Mouse (Mus musculus): ENCODE measurements around the gene Gcm2. TPM values are rescaled to one million over a fixed set of nuclear protein-coding genes. Genes with fewer than 3 reads are reported as not detected.

Gene Gcm2
- polyA plus RNA-seq, 1 experiment from 2014 or later = not detected

- Histone ChIP-seq H3K4me2 (ENCODE audit: low read depth, low read length) (no peak overlapping the region), H3K9ac (ENCODE audit: low read depth, low read length) (no peak overlapping the region), H3K4me3 (ENCODE audit: low read depth, low read length) (no peak overlapping the region), H3K4me1 (ENCODE audit: control insufficient read depth, low read depth, low read length) (no peaks in the 10 kb centered on the region), H3K36me3 (ENCODE audit: control insufficient read depth, insufficient read depth) (no peaks in the 10 kb centered on the region), H3K27me3 (ENCODE audit: control insufficient read depth, insufficient read depth, low read depth, low read length) (peaks cover 2% of the 10 kb centered on the region; the same call in 1 of the 2 replicates), H3K27ac (ENCODE audit: low read length) (no peak overlapping the region), H3K9me3 (replicated peaks; ENCODE audit: control insufficient read depth, low read length) (no peaks in the 10 kb centered on the region)
- 16% methylated on average over 9 of the region's 9 CpGs for WGBS (ENCODE audit: insufficient replicate concordance)
- ATAC-seq (ENCODE audit: low read depth) = no peak
These were observed 8.5 kb upstream of the Gcm2 start for GRCm38 (mm10) chr13:41119152-41119945.

DNA sequence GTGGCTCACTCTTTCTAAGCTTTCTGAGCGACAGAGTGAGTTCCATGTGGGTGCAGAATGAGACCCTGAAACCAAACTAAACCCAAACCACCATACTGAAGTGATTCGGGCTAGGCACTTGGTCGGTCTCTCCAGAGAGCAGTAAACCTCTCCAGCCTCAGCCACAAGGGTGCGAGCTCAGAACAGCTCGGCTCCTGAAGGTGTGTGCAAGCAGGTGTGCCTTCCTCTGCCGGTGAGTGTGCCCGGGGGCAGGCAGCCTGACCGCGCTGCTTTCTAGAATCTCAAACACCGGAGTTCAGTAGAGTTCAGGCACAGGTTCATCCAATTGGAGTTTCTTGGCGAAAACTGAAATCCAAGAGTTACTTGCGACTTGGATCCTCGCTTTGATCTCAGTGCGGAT, 3.1 kb upstream of the Gcm2 start, which contains the start of gene Sycp2l:
Gene Sycp2l, plus strand, starts transcription at position 368 of the 400 bp plus-strand sequence.
- no peak for ATAC-seq (ENCODE audit: low read depth)
- no peaks in the 10 kb centered on the region for H3K4me1 ChIP-seq (ENCODE audit: control insufficient read depth, low read depth, low read length)

DNA sequence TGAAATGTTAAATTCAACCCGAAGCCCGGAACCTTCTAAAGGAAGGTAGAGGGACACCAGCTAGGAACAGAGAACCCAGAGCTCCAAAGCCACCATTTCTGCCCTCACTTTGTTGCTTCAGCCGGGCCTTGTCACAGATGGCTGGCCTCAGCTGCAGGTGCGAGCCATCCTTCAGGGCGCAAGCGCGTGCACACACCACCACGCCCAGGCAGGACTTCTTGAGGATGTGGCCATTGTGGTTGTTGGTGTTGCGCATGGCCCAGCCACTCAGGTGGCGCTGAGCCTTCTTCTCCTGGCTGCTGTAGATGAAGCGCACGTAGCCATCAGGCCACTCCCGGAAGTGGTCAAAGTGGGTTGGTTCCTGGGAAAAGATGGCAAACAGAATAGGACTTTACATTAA, 5.3 kb downstream of the Gcm2 start:
- WGBS (ENCODE audit: insufficient replicate concordance) = 79% methylated on average over 13 of the region's 13 CpGs
- Histone ChIP-seq H3K9me3 (replicated peaks; ENCODE audit: control insufficient read depth, low read length) (no peaks in the 10 kb centered on the region), H3K27ac (ENCODE audit: low read length) (no peak overlapping the region), H3K27me3 (ENCODE audit: control insufficient read depth, insufficient read depth, low read depth, low read length) (no peaks in the 10 kb centered on the region), H3K36me3 (ENCODE audit: control insufficient read depth, insufficient read depth) (no peaks in the 10 kb centered on the region), H3K4me1 (ENCODE audit: control insufficient read depth, low read depth, low read length) (peaks cover 4% of the 10 kb centered on the region; the same call in 1 of the 2 replicates), H3K9ac (ENCODE audit: low read depth, low read length) (no peak overlapping the region), H3K4me3 (ENCODE audit: low read depth, low read length) (no peak overlapping the region), H3K4me2 (ENCODE audit: low read depth, low read length) (no peak overlapping the region)
- ATAC-seq (ENCODE audit: low read depth) = no peak

More for the DNA sequence above, 3.1 kb upstream of the Gcm2 start, which contains the start of gene Sycp2l:
- H3K27ac ChIP-seq (ENCODE audit: low read length) = no peak within 1 kb of the TSS
- H3K9me3 ChIP-seq (replicated peaks; ENCODE audit: control insufficient read depth, low read length) = no peaks in the 10 kb centered on the region
- no peak within 1 kb of the TSS for H3K9ac ChIP-seq (ENCODE audit: low read depth, low read length)
- H3K4me3 ChIP-seq (ENCODE audit: low read depth, low read length) = no peak within 1 kb of the TSS
- peaks cover 5% of the 10 kb centered on the region for H3K27me3 ChIP-seq (ENCODE audit: control insufficient read depth, insufficient read depth, low read depth, low read length)
- WGBS (ENCODE audit: insufficient replicate concordance) = 28% methylated on average over 14 of the region's 14 CpGs
- no peaks in the 10 kb centered on the region for H3K36me3 ChIP-seq (ENCODE audit: control insufficient read depth, insufficient read depth)
- peak within 1 kb of the TSS; percentile 25; the same call in 1 of the 2 replicates for H3K4me2 ChIP-seq (ENCODE audit: low read depth, low read length)

DNA sequence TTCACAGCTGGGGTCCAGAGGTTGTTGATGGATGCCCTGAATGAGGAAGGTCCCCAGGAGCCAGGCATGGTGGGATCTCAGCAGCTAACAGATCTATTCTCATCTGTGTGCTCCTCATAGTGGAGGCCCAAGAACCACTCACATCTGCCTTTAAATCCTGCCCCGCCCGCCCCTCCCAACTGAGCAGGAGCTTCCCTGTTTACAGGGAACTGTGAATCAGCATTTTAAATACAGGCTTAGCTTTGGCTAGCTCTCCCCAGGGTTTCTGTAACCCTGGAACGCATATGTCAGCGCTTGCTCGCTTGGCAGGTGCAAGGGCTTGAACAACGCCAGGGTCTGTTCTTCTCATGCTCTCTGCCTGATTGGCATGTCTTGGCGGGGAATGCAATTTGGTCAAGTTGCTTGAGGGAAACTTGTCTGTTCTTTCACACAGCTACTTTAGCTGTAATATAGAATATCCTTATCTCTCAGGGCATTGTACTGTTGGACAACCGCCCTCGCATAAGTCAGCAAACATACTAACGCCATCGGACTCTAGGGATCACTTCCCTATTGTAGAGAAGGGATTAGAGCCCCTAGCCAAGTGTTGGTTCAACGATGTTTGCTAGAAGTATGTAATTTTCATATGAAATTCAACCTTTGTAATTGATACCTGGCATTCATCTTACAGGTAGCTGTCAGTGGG, 6.9 kb downstream of the Gcm2 start:
- peak; percentile 92 for ATAC-seq (ENCODE audit: low read depth)

DNA sequence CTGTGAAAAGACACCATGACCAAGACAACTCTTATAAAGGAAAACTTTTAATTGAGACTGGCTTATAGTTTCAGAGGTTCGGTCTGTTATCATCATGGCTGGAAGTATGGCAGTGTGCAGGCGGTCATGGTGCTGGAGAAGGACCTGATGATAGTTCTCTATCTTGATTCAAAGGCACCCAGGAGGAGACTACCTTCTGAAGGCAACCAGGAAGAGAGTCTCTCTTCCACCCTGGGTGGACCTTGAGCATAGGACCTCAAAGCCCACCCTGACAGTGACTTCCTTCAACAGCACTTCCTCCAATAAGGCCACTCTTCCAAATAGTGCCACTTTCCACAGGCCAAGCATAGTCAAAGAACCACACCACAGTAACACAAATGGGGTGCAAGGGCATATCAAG, 10.8 kb downstream of the Gcm2 start:
- H3K27me3 ChIP-seq (ENCODE audit: control insufficient read depth, insufficient read depth, low read depth, low read length) = no peaks in the 10 kb centered on the region
- no peak overlapping the region for H3K9ac ChIP-seq (ENCODE audit: low read depth, low read length)
- H3K4me1 ChIP-seq (ENCODE audit: control insufficient read depth, low read depth, low read length) = peaks cover 8% of the 10 kb centered on the region; the same call in 1 of the 2 replicates
- WGBS (ENCODE audit: insufficient replicate concordance) = 72% methylated on average over 2 of the region's 2 CpGs
- H3K9me3 ChIP-seq (replicated peaks; ENCODE audit: control insufficient read depth, low read length) = no peaks in the 10 kb centered on the region
- H3K4me2 ChIP-seq (ENCODE audit: low read depth, low read length) = no peak overlapping the region
- no peaks in the 10 kb centered on the region for H3K36me3 ChIP-seq (ENCODE audit: control insufficient read depth, insufficient read depth)
- no peak overlapping the region for H3K4me3 ChIP-seq (ENCODE audit: low read depth, low read length)
- no peak for ATAC-seq (ENCODE audit: low read depth)
- no peak overlapping the region for H3K27ac ChIP-seq (ENCODE audit: low read length)

More for the DNA sequence above, 6.9 kb downstream of the Gcm2 start:
- WGBS (ENCODE audit: insufficient replicate concordance) = 58% methylated on average over 12 of the region's 12 CpGs
- no peak overlapping the region for H3K4me2 ChIP-seq (ENCODE audit: low read depth, low read length)
- H3K27ac ChIP-seq (ENCODE audit: low read length) = peak overlapping the region; percentile 2; the same call in 1 of the 2 replicates
- peaks cover 4% of the 10 kb centered on the region; the same call in 1 of the 2 replicates for H3K4me1 ChIP-seq (ENCODE audit: control insufficient read depth, low read depth, low read length)
- H3K9me3 ChIP-seq (replicated peaks; ENCODE audit: control insufficient read depth, low read length) = no peaks in the 10 kb centered on the region
- no peak overlapping the region for H3K4me3 ChIP-seq (ENCODE audit: low read depth, low read length)
- H3K36me3 ChIP-seq (ENCODE audit: control insufficient read depth, insufficient read depth) = no peaks in the 10 kb centered on the region
- H3K27me3 ChIP-seq (ENCODE audit: control insufficient read depth, insufficient read depth, low read depth, low read length) = no peaks in the 10 kb centered on the region
- no peak overlapping the region for H3K9ac ChIP-seq (ENCODE audit: low read depth, low read length)

GRCm38 (mm10) chr13:41098325-41098724, 12.5 kb downstream of the Gcm2 start:
- Histone ChIP-seq H3K4me2 (ENCODE audit: low read depth, low read length) (no peak overlapping the region), H3K4me1 (ENCODE audit: control insufficient read depth, low read depth, low read length) (peaks cover 4% of the 10 kb centered on the region; the same call in 1 of the 2 replicates), H3K27me3 (ENCODE audit: control insufficient read depth, insufficient read depth, low read depth, low read length) (no peaks in the 10 kb centered on the region), H3K9me3 (replicated peaks; ENCODE audit: control insufficient read depth, low read length) (no peaks in the 10 kb centered on the region), H3K9ac (ENCODE audit: low read depth, low read length) (no peak overlapping the region), H3K4me3 (ENCODE audit: low read depth, low read length) (no peak overlapping the region), H3K36me3 (ENCODE audit: control insufficient read depth, insufficient read depth) (no peaks in the 10 kb centered on the region), H3K27ac (ENCODE audit: low read length) (no peak overlapping the region)
- ATAC-seq (ENCODE audit: low read depth) = no peak
- 34% methylated on average over 15 of the region's 15 CpGs for WGBS (ENCODE audit: insufficient replicate concordance)

DNA sequence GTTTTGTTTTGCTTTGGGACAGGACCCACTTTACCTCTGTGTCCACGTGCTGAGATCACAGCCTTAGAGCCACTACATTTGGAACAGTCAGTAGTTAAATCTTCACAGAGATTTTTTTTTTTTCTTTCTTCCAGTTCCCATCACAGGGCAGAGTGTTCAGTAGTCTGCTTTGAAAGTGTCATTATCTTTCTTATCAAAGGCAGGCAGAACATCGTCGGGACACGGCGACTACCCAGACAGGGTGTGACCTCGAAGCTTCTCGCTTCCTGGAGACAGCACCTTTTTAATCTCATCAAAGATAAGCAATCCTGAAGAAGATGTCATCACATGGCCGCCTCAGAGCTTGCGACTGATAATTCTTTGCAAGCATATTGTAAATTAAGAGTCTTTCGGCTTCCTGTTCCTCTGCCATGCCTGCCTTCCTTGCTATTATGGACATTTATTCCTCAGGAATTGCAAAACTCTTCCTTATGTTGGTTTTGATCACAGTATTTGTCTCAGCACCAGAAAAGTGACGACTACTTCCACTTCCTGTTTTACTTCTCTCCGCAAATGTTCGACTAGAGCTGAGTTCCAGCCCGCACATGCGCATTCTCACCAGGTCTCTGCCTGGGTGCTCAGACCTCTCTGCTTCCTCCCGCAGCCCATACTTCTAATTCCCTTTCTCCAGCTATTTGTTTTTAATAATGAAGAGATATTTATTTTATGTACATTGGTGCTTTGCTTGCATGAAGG, 13.3 kb downstream of the Gcm2 start:
- WGBS (ENCODE audit: insufficient replicate concordance) = 25% methylated on average over 16 of the region's 16 CpGs
- peak overlapping the region; percentile 30; the same call in 1 of the 2 replicates for H3K4me2 ChIP-seq (ENCODE audit: low read depth, low read length)

GRCm38 (mm10) chr13:41094160-41094559, 16.7 kb downstream of the Gcm2 start:
- Histone ChIP-seq H3K4me2 (ENCODE audit: low read depth, low read length) (no peak overlapping the region), H3K9me3 (replicated peaks; ENCODE audit: control insufficient read depth, low read length) (no peaks in the 10 kb centered on the region), H3K4me3 (ENCODE audit: low read depth, low read length) (no peak overlapping the region), H3K27ac (ENCODE audit: low read length) (no peak overlapping the region), H3K36me3 (ENCODE audit: control insufficient read depth, insufficient read depth) (no peaks in the 10 kb centered on the region), H3K4me1 (ENCODE audit: control insufficient read depth, low read depth, low read length) (peaks cover 4% of the 10 kb centered on the region; the same call in 1 of the 2 replicates), H3K27me3 (ENCODE audit: control insufficient read depth, insufficient read depth, low read depth, low read length) (peaks cover 2% of the 10 kb centered on the region; the same call in 1 of the 2 replicates), H3K9ac (ENCODE audit: low read depth, low read length) (no peak overlapping the region)
- WGBS (ENCODE audit: insufficient replicate concordance) = 69% methylated on average over 10 of the region's 10 CpGs
- ATAC-seq (ENCODE audit: low read depth) = no peak

More for the DNA sequence above, 13.3 kb downstream of the Gcm2 start:
- peaks cover 4% of the 10 kb centered on the region; the same call in 1 of the 2 replicates for H3K4me1 ChIP-seq (ENCODE audit: control insufficient read depth, low read depth, low read length)
- no peak overlapping the region for H3K4me3 ChIP-seq (ENCODE audit: low read depth, low read length)
- H3K9ac ChIP-seq (ENCODE audit: low read depth, low read length) = no peak overlapping the region
- H3K36me3 ChIP-seq (ENCODE audit: control insufficient read depth, insufficient read depth) = no peaks in the 10 kb centered on the region
- no peak overlapping the region for H3K27ac ChIP-seq (ENCODE audit: low read length)
- H3K9me3 ChIP-seq (replicated peaks; ENCODE audit: control insufficient read depth, low read length) = no peaks in the 10 kb centered on the region
- ATAC-seq (ENCODE audit: low read depth) = no peak
- no peaks in the 10 kb centered on the region for H3K27me3 ChIP-seq (ENCODE audit: control insufficient read depth, insufficient read depth, low read depth, low read length)
